Mouse (Mus musculus) G1E (cell line): ENCODE measurements around the gene H2-DMb2. TPM values are rescaled to one million over a fixed set of nuclear protein-coding genes. Genes with fewer than 3 reads are reported as not detected.
"Not testable (repeated sequence)": the region's sequence is repeated elsewhere in the genome, so short reads cannot be mapped to it uniquely, and the experiment has no call there.

Experiments
- ATAC-seq: 2 replicates; pipeline ENCODE4 v1.8.0; 2016; ENCODE audit warnings: mild to moderate bottlenecking; ENCODE audit not compliant: insufficient number of reproducible peaks, poor library complexity, low FRiP score, severe bottlenecking; ENCODE audit errors: extremely low read depth
- DNase-seq: peaks from one replicate; pipeline ENCODE4 v3.0.0; 2012; ENCODE audit warnings: low spot score
- H3K27me3 ChIP-seq: 2 replicates; pipeline ENCODE4 v1.6.1; 2012; ENCODE audit warnings: mild to moderate bottlenecking, low read length, inconsistent platforms; ENCODE audit not compliant: insufficient read depth
- H3K36me3 ChIP-seq: replicated peaks from 2 replicates; pipeline ENCODE3; 2012; ENCODE audit warnings: mild to moderate bottlenecking, inconsistent platforms
- H3K4me1 ChIP-seq: 2 replicates; pipeline ENCODE4 v1.6.1; 2012; ENCODE audit warnings: low read depth, low read length, inconsistent platforms, mixed read lengths; ENCODE audit not compliant: insufficient read depth
- H3K4me3 ChIP-seq: 2 replicates; pipeline ENCODE4 v1.5.1; 2012; ENCODE audit warnings: low read depth, mild to moderate bottlenecking, inconsistent platforms, low read length, moderate library complexity, mixed read lengths
- H3K9me3 ChIP-seq: replicated peaks from 2 replicates; pipeline ENCODE4 v1.6.1; 2012; ENCODE audit warnings: inconsistent platforms
- CTCF ChIP-seq: IDR thresholded peaks from 2 replicates; pipeline ENCODE4 v1.5.1; 2012; ENCODE audit warnings: low read depth, low read length, inconsistent platforms, mixed read lengths
- GATA1 ChIP-seq: IDR thresholded peaks from 2 replicates; pipeline ENCODE4 v1.6.1; 2012; ENCODE audit warnings: borderline replicate concordance, low read length, inconsistent platforms, mixed read lengths
- GATA2 ChIP-seq: IDR thresholded peaks from 2 replicates; pipeline ENCODE4 v1.6.1; 2012; ENCODE audit warnings: low read depth, low read length, inconsistent platforms, borderline replicate concordance
- POLR2AphosphoS5 ChIP-seq: IDR thresholded peaks from 2 replicates; pipeline ENCODE4 v1.6.1; 2012; ENCODE audit warnings: low read depth, low read length, inconsistent platforms; ENCODE audit not compliant: insufficient replicate concordance
- TAL1 ChIP-seq: conservative IDR thresholded peaks from 2 replicates; pipeline ENCODE4 v1.6.1; 2012; ENCODE audit warnings: low read depth, low read length, inconsistent platforms, mixed read lengths
- polyA plus RNA-seq: library from polyadenylated mRNA; stranded (reverse); fragments of >175 nt; gene quantifications from 2 replicates; pipeline ENCODE4 v1.2.3, GENCODE M21; 2012
- total RNA-seq, 2 experiments: library from RNA; stranded (forward) in 1 of 2; stranded (reverse) in 1 of 2; fragments of 200-1000 nt in 1 of 2; fragments of >200 nt in 1 of 2; fragmentation: Nextera tagmentation in 1 of 2; gene quantifications; 2 replicates each; pipeline ENCODE4 v1.2.3; 2014 to 2017

Gene H2-DMb2
- total and polyA plus RNA-seq, 3 experiments: not detected

- peaks cover 66% of the 10 kb centered on the region for H3K27me3 ChIP-seq
- peaks cover 6% of the 10 kb centered on the region for H3K4me1 ChIP-seq
- no peak for ATAC-seq
- H3K9me3 ChIP-seq: no peaks in the 10 kb centered on the region
- H3K4me3 ChIP-seq: no peak overlapping the region
- TF ChIP-seq TAL1 (no peak), GATA1 (no peak), GATA2 (no peak), CTCF (no peak), POLR2AphosphoS5 (no peak)
- H3K36me3 ChIP-seq: no peaks in the 10 kb centered on the region
- DNase-seq: no peak
Observed at GRCm38 (mm10) chr17:34141448-34141847, 1.7 kb upstream of the H2-DMb2 start.

- TF ChIP-seq TAL1 (no peak), GATA1 (no peak), GATA2 (no peak), CTCF (no peak), POLR2AphosphoS5 (no peak)
- no peaks in the 10 kb centered on the region for H3K36me3 ChIP-seq
- H3K9me3 ChIP-seq: no peaks in the 10 kb centered on the region
- peaks cover 56% of the 10 kb centered on the region for H3K27me3 ChIP-seq
- no peak for ATAC-seq
- DNase-seq: no peak
- peaks cover 6% of the 10 kb centered on the region for H3K4me1 ChIP-seq
- no peak overlapping the region for H3K4me3 ChIP-seq
Observed at GRCm38 (mm10) chr17:34142456-34143010, 574 bp upstream of the H2-DMb2 start.

DNA sequence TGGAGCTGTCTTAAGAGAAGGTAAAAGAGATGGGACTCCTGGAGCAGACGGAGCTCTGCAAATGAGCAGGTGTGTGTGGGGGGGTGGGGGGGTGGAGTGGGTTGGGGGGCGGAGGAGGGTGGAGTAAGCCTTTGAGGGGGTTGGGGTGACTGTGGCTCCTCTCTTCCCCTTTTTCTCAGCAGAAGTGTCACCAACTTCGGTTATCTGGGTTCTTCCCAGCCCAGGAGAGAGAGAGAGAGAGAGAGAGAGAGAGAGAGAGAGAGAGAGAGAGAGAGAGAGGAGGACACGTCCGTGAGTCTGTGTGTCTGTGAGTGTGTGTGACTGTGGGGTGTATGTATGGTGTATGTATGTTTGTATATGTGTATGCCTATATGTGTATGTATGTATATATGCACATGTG lies 354 bp downstream of the H2-DMb2 start:
- DNase-seq (no peak), ATAC-seq (no peak)
- no peak overlapping the region for H3K4me3 ChIP-seq
- peaks cover 6% of the 10 kb centered on the region for H3K4me1 ChIP-seq
- no peaks in the 10 kb centered on the region for H3K36me3 ChIP-seq
- TF ChIP-seq GATA1: no peak
- no peak for TF ChIP-seq POLR2AphosphoS5
- no peak for TF ChIP-seq CTCF
- TF ChIP-seq TAL1: no peak
- no peak for TF ChIP-seq GATA2
- peaks cover 49% of the 10 kb centered on the region for H3K27me3 ChIP-seq
- H3K9me3 ChIP-seq: no peaks in the 10 kb centered on the region

DNA sequence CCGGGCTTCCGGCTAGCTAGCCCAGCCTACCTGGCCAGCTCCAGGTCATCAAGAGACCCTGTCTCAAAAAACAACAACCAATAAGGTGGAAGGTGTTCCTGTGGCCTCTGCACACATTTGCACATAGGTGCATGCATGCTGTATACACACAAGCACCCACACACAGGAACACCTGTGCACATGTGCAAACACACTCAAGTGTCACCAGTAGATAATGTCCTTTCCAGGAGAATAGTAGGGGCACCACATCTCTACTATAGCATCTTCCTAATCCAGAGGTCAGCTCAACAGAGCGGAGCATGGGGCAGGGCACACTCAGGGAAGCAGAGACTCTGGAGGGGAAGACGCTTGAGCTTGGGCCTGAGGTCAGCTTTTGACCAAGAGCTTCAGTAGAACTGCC lies 1.1 kb downstream of the H2-DMb2 start:
- not testable (repeated sequence) for ATAC-seq, H3K36me3 ChIP-seq, H3K4me1 ChIP-seq, DNase-seq, H3K4me3 ChIP-seq, H3K9me3 ChIP-seq
- peaks cover 45% of the 10 kb centered on the region for H3K27me3 ChIP-seq

GRCm38 (mm10) chr17:34144960-34145371 lies 1.9 kb downstream of the H2-DMb2 start:
- H3K4me1 ChIP-seq: peaks cover 6% of the 10 kb centered on the region
- H3K9me3 ChIP-seq: no peaks in the 10 kb centered on the region
- H3K27me3 ChIP-seq: peaks cover 38% of the 10 kb centered on the region
- DNase-seq: no peak
- no peak for TF ChIP-seq TAL1
- H3K36me3 ChIP-seq: no peaks in the 10 kb centered on the region
- no peak for ATAC-seq
- no peak overlapping the region for H3K4me3 ChIP-seq

DNA sequence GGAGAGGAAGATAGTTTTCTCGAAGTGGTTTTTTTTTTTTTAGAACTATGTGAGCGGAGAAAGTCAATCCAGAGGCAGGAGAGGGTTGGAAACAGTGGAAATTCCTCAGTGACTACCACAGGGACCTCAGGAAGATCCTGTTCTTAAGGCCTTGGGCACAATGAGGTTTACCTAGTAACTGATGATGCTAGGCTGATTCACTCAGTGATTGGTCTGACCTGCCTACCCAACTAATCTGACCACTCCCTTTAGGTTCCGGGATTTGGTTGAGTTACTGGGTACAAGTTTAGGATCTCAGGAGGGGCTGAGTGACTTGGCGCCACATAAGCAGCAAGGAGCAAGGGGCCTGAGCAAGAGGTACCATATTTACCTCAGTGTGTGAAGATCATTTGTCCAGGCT lies 9.8 kb downstream of the H2-DMb2 start, which contains the start of gene H2-DMb1:
Gene H2-DMb1, plus strand, starts transcription at position 150 of the 400 bp plus-strand sequence.
- ATAC-seq: no peak
- H3K27me3 ChIP-seq: peaks cover 11% of the 10 kb centered on the region
- no peaks in the 10 kb centered on the region for H3K9me3 ChIP-seq
- DNase-seq: no peak
- no peak within 1 kb of the TSS for H3K4me3 ChIP-seq
- TF ChIP-seq POLR2AphosphoS5 (no peak), TAL1 (no peak)
- H3K36me3 ChIP-seq: no peaks in the 10 kb centered on the region
- no peaks in the 10 kb centered on the region; the same call in 1 of the 2 replicates for H3K4me1 ChIP-seq

DNA sequence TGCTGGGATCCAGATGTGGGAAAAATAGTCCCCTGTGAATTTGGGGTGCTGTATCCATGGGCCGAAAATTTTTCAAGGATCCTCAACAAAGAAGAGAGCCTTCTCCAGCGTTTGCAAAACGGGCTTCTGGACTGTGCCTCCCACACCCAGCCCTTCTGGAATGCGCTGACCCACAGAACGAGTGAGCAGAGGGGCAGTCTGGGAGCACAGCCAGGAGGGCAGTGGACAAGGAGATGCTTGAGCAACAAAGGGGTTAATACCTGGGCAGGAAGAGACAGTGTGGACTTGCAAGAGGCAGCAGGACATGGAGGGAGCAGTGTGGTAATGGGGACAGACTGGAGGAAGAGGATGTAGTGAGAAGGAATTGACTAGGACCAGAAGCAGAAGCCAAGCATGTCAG lies 12.4 kb downstream of the H2-DMb2 start:
- no peak for TF ChIP-seq POLR2AphosphoS5
- no peak for TF ChIP-seq GATA1
- no peak for TF ChIP-seq GATA2
- no peak for TF ChIP-seq CTCF
- Histone ChIP-seq H3K27me3 (peaks cover 11% of the 10 kb centered on the region; the same call in 1 of the 2 replicates), H3K4me1 (no peaks in the 10 kb centered on the region; the same call in 1 of the 2 replicates), H3K4me3 (no peak overlapping the region), H3K36me3 (no peaks in the 10 kb centered on the region), H3K9me3 (no peaks in the 10 kb centered on the region)
- no peak for DNase-seq
- no peak for ATAC-seq
